Mouse (Mus musculus) gastrocnemius, adult 18-20 months (tissue): ENCODE data around the gene Gm29133. TPM values are rescaled to one million over a fixed set of nuclear protein-coding genes. Genes with fewer than 3 reads are reported as not detected.

Experiments used
- DNase-seq: peaks from one replicate; pipeline ENCODE4 v3.0.0; 2021; ENCODE audit warnings: low spot score
- long read RNA-seq, 2 experiments: library from polyadenylated mRNA; stranded (forward); transcript quantifications; one replicate each; pipeline ENCODE4 v2.0.0; 2021
- total RNA-seq, 2 experiments: library from RNA; stranded (reverse); gene quantifications; 2 replicates each; pipeline ENCODE4 v1.2.3; 2021

The Gm29133 gene
- not detected for total RNA-seq
- long read RNA-seq, experiment 1: 0 reads
- long read RNA-seq, experiment 2: 0 reads

DNA sequence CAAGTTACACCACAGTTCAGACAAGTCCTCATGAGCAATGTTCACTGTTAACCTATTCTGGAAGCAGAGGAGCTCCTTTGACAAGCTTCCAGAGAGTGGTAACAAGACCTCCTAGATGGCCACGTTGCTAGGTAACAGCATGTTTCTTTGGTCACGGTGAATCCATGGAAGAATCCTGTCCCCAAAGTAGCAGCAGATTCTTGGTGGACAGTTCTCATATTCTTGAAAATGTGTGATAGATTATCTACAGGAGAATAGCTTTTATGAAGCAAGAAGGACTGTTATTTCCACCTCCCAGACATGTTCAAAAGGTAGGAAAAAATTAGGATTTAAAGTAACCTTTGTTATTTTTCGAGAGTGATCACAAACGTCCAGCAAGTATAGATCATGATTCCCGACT lies at the start of gene Gm29133:
Gene Gm29133 (plus strand): TSS at position 301 of the 400 bp plus-strand sequence.
- peak; percentile 46 for DNase-seq

DNA sequence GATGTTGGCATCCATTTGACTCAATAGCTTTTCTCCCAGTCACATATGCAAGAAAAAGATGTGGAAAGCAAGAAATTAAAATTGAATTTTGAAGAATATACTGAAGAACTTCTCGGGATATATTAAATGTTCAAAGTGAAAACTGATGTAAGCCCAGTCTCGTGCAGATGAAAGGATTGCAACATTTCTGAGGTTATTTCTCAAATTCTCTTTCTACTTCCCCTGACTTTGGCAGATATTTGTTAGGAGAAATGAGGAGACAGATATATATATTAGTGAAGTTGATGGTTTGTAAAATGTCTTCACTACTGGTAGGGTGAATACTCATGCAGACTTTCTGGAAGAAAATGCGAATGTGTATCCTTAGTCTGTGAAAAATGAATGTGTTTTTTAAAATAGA lies 48.9 kb upstream of the Gm29133 start:
- no peak for DNase-seq

DNA sequence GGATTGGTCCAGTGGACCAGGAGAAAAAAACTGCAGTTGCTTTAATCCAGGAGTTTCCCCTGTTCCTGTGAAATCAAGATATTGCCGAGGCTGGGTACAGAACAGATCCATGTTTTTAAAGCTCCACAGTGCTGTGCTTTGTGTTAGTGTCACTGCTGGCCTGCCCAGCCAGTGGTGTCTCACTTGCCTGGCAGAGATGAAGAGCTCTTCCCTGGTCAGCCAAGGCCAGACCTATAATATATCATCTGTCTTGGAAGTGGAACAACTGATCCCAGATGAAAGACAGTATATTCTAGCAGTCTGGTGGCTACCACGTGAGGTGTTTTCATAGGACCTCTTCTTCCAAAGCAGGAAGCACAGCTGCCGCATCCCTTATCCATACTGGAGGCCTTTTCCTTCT lies 46.7 kb upstream of the Gm29133 start:
- DNase-seq: no peak

DNA sequence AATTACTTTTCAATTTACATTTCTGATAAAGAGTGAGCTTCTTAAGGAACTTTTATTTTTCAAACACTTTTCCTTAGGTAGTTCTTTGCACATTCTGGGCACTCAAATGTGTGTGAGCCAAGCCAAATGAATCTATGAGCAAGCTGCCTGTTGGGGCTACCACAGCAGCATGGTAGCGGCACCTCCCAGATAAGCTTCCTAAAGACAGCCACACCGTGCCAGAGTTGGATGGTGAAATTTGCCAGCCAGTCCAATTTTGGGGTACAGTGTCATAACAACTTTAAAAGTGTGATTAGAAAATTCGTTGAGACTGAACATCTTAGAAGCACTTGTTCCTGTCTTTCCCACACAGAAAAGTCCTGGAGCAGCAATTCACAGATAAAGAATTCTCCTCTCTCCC lies 41.5 kb upstream of the Gm29133 start:
- no peak for DNase-seq

DNA sequence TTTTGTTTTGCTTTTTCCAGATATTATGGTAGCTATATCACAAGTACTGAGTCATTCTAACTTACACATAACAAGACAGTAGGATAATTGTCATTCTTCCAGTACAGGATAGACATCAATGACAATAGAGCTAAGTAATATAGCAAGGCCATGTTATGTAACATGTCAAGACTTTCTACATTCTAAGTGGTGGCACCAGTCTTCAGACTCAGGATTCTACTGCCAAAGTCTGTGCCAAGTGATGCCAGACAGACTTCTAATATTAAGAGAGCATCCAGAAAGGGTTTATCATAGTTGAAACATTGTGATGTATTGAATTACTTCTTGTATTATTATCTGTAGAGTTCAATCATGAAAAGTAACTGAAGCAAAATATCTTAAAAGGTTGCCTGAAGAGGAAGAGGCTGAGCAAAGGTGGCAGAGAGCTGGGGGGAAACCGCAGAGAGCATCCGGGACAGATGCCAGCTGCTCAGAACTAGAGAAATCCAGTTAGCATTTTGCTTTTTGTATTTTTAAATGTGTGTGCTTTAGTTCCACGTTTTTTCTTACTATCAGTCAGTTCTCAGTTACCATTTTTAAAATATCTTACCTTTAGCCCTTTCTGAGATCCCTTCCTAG lies 34.2 kb upstream of the Gm29133 start:
- DNase-seq: no peak

DNA sequence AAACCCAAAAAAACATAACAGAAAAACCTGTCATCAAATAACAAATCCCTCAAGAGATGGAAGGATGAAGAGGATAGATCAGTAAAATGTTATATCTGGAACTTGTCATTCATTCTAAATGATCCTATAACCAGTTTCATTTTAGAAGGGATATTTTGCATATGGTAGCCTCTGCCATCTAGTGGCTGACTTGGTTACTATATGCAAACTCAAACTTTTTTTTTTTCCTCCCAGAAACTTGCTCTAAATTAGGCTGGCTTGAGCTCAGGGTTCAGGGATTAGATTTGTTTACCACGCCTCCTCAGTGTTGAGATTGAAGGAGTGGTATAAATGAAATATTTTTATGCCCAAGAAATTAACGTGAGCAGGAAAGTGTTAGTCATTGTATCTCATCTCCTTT lies 27.3 kb upstream of the Gm29133 start:
- no peak for DNase-seq

DNA sequence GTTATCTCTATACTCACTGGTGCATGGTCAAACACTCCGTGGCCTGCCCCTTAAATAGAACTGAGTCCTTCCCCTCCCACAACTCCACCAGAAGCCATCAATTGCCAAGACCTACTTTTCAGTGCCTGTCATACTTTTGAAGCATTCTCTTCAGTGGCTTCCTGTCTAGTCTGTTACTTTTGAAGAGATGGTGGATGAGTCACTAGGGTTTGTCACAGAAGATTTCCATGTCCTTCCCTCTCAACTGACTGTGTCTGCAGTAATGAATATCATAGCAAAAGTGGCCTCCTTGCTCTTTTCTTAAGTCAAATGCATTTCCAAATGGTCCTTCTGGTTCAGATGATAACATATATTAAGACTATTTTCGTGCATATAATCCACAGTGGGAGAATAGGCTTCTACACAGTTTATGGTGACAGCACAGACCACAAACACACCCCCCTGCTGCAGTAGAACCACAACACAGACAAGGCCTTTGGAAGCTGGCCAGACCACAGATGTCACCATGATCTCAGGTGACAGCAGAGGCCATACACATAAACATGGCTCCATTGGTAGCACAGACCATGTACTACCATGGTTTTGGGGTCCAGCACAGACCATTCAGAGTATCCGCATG lies 16.9 kb upstream of the Gm29133 start:
- no peak for DNase-seq

DNA sequence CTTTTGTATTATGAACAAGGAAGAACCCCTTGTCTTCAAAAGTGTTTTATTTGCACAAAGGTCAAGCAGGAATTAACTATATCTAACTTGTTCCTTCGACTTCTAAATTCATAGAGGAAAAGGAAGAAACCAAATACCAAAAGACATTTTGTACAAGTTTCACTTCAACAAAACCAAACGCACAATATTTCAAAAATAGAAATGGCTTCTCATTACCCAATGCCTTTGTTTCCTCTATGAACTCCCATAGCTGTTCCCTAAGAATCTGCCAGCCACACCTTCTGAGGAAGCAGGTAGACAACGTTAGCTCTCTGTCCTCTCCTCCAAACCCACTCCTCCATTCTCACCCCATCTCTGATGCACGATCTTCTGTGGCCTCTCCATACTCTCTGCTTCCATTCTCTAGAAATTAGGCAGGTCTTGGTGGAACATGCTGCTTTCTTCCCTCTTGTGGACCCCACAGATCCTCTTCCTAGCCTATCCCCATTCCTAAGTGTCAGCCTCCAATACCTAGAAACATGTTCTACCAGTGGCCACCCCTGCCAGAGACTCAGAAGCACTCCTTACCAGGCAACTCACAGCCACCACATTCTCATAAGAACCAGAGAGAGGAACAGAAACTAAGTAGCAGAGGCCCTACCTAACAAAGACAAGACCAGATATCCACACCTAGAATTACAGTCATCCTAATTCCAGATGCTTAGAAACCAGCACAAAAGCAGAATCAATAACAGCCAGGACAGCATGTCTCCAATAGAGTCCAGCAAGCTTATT lies 4.1 kb upstream of the Gm29133 start:
- DNase-seq: no peak

DNA sequence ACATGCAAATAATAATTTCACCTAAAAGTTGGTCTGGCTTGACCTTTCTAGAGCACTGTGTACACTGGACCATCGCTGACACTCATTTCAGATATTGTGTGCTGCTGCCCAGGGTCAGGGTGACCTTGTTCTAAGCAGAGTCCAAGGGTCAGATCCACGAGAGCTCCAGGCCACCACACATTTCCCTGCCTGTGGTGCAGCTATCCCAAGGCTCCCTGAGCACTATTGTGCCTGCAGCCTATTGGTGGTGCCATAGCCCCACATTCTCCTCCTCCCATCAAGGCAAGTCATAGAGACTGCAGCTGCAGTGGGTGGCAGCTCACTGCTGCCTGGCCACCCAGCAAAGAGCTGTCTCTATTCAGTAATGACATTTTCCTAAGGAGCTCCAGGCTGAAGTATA lies 2.7 kb upstream of the Gm29133 start:
- DNase-seq: no peak

DNA sequence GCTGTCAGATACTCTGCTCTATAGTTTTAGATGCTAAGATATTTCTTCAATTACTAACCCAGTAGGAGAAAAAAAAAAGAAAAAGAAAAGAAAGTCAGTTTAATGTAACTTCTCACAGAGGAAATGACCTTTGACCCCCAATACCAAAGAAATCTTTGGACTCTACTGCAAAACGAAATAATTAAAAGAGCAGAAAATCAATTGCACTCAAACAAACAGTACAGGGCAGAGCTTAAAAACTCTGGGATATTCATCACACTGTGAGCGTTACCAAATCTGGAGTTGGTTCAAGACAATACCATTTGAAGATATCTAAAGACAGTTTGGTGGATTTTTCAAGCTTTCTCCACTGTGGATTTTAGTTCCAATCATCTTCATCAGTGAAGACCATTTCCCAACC lies 15.4 kb downstream of the Gm29133 start:
- no peak for DNase-seq

DNA sequence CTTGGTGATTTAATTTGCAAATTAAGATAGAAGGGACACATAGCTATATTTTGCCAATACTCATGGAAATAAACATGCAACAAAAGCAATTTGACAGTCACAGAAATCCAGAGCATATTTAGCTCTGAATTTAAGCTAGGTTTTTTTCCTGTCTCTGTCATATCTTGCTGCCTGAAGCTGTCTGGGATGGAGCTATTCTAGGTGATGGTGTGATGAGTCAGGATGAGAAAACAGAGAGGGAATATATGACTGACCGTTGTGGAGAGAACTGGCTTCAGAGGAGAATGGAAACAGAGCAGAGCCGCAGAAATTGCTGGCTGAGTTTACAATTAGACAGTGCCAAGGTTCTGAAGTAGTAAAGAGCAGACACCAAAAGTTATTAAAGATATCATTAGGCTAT lies 26.3 kb downstream of the Gm29133 start:
- no peak for DNase-seq

DNA sequence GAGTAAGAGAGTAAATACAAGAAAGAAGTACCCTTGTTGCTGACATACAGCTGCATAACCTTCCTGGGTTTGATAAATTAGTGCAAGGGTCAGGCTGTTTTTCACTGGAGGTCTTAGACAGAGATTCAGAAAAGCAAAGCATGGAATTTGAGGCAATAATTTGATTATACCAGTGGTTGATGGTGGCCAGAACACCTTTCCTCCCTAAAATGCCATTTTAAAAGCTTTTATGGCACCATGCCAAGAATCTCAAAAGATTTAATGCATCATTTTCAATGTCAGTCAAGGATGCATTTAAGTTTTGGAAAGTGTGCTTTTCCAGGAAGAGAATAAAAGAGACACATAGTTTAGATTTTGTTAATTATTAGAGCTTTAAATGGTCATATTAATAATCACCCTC lies 60.0 kb downstream of the Gm29133 start:
- DNase-seq: no peak

DNA sequence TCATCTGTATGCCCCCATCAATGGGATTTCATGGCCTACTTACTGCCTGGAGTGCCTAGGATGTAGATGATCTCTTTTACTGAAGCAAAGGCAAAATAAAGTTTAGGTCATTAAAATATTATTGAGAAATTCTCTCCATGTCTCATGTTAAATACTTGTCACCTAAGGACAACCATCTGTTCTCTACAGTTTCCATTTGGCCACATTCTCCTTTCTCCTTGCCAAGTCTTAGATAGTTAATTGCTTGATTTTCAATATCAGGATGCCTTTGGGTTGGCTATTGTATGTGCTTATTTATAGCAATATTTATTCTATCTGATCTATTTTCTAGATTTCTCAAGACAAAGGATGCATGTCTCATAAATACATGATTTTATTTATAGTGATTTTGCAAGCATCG lies 75.9 kb downstream of the Gm29133 start:
- no peak for DNase-seq

DNA sequence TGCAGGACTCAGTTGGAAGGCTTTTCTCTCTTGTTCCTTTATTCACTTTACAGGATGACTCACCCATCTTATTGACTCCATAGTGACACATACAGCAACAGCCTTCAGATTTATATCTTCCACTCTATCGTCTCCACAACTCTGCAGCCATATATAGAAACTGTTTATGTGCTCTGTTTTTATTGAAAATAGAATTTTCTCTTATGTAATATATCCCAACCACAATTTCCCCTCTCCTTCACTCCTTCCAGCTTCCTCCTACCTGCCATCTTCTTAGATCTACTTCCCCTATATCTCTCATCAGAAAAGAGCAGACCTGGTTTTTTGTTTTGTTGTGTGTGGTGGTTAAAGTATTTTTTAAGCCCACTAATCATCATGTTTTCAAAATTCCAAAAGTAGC lies 76.5 kb downstream of the Gm29133 start:
- no peak for DNase-seq

DNA sequence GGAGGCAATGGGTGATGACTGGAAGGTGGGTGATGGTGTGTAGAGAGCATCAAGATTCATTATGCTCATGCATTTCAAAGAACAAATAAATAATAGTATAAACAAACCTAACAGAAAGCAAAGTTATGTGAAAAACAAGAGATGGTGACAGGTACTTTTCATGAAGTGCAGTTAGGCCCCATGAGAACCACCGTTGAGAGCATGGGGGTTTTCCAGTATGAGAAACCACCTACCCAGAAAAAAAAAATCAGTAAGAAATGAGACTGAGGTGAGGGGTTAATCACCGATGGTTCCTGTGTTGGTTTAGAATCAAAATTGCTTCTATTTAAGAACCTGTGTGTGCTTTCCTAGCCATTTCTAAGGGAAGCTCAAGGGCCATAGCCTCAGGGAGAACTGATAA lies 86.8 kb downstream of the Gm29133 start:
- DNase-seq: no peak

DNA sequence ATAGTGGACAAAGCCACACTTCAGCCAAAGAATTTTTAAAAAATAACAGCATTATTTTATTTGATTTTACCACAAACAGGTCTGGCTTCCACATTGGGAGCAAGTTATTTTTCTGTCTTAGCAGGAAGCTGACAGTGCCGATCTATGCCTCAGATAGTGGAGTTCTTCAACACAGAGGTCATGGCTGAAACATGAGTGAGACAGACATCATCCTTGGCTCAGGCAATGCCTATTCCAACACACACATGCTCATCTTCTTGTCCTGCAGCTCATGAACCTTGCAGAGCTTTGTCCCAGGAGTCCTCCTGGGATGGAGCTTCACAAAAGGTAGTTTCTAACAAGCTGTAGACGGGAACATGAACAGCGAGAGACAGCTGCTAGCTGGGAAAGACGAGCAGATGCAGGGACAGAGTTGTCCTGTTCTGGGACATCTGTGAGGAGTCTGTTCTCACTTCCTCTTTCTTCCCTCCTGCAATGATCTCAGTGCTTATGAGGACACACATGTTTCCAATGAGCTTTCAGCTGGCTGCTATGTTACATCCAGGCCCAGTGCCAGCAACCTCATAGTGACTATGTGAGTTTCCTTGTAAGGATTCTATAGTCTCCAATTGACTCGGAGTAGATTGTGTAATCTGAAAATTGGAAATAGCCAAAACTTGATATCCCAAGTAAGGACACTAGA lies 87.4 kb downstream of the Gm29133 start:
- DNase-seq: peak; percentile 6

Other genes starting within 250 kb of the Gm29133 start
- gene Pdcd10, start 191.3 kb upstream of the Gm29133 start, total RNA-seq: 10 to 100 TPM; 13.2 to 13.9 TPM
- gene Serpini1, start 190.7 kb upstream of the Gm29133 start, total RNA-seq: under 1 TPM; 0.48 to 0.88 TPM
- gene Golim4, start 208.8 kb downstream of the Gm29133 start, total RNA-seq: 1 to 10 TPM; 5.3 to 7.5 TPM